Mouse (Mus musculus): Measurements from ENCODE around the gene Col6a6.

DNA sequence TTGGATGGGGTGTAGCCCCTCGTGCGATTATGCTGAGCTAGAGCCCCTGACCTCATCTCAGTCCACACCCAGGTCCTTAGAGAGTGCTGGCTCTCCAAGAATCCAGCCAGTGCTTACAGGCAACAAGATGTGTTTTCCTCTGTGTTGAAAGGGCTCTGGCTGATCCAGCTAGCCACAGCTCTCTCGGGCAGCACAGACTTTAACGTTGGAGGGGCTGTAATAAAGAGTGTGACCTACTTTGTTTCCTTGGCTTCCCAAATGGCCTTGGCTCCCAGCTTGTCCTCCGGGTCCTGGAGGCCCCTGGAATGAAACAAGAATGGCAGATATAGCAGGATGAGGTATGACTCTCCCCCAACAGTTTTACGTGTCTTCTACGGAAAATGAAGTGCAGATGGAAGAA is 96.0 kb downstream of the Col6a6 start:
- no peak for TF ChIP-seq CTCF (IDR thresholded peaks at IDR 0.05; ENCODE audit: borderline replicate concordance, extremely low read depth, insufficient read depth, insufficient read length)
- no peak for TF ChIP-seq POLR2A (IDR thresholded peaks at IDR 0.05; ENCODE audit: borderline replicate concordance, extremely low read depth, insufficient read depth, insufficient read length, poor library complexity, severe bottlenecking)

All from brain, embryonic 14.5 days (tissue).